Mouse (Mus musculus): ENCODE data around the gene Gm13199.

Gene Gm13199

DNA sequence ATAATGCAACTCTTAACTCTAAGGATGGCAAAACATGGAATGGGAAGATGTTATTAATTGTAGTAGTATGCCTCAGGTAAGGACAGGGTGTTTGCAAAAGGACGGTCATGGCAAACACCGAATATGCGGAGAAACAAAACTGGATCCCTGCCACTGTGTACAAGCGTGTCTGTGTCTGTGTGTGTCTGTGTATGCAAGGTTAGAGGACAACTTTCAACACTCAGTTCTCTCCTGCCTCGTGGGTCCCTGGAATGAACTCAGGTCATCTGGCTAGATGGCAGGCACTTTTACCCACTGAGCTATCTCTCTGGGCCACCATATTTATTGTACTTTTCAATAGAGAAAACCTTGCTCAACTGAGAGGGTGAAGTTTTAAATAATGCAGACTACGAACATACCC is 40.3 kb downstream of the Gm13199 start:
- no peak for DNase-seq (ENCODE audit: low read depth, low spot score)

DNA sequence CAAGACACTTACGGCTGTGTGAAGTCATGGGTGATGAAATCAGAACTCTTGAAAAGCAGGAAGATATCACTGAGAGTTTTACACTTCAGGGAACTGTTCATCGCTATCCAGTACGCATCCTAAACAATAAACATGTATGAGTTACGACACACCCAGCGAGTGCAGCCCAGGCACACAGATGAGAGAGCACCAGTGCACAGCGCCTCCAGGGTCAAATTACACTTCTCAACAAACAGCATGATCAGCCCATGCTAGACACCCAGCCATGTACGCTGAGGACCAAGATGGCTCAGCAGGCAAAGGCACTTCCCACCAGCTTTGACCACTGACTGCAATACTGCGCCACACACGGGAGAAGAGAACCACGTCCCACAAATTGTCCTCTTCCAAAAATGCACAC is 41.5 kb downstream of the Gm13199 start:
- no peak for DNase-seq (ENCODE audit: low read depth, low spot score)
